Mouse (Mus musculus): Measurements from ENCODE around the gene Acy3.
"Not testable (repeated sequence)": the region's sequence is repeated elsewhere in the genome, so short reads cannot be mapped to it uniquely, and the experiment has no call there.

Acy3 gene

DNA sequence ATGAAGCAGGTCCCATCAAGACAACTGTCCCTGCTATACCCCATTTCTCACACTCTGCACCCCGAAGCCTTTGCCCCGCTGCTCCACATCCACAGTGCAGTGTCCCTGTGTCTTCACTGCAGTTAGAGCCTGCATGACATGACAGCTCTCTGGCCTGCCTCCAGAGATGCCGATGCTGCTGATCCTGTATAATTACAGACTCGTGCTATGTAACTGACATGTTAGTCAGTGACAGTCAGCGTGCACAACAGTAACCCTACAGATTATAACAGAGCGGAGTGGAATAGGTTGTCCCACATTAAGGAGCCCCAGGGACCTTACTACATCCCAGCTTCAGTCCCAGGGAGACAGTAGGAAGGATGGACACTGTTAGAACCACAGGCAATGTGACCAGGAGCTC lies 11.8 kb upstream of the Acy3 start:
- DNase-seq (ENCODE audit: low read depth, low spot score): not testable (repeated sequence)

DNA sequence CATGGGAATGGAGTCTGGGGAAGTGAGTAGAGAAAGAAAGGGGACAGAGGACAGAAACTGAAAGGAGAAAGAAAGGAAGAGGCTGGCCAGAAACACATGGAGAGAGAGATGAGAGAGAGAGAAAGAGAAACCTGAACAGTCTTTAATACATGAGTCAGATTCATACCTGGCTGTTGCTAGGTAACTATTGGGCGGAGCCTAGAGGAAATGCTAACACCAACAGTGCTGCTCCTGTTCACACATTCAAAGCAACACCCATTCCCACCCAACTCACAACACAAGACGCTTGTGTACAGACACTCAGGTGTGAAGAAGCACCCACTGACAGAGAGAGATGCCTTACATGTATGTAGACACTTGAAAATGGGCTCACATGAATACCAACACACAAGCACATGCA lies 10.5 kb upstream of the Acy3 start:
- peak; percentile 27 for DNase-seq (ENCODE audit: low read depth, low spot score)

DNA sequence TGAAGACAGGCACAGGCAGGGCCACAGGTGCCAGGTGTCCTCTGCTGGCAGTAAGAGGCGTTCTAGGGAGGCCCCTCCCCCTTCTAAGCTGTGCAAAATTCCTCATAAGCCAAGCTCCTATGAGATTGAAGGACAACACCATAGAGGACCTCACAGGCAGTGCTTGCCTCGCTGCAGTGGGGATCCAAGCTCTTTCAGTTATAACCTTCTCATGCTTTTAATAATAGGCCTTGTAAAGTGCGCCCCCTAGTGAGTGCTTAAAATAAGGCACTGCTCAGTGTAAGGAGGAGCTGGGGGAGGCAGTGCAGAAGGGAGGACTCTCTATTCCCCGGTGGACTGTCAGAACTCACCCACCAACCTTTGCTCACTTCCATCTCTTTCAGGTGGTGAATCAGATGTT lies 6.1 kb upstream of the Acy3 start:
- DNase-seq (ENCODE audit: low read depth, low spot score): peak; percentile 88

DNA sequence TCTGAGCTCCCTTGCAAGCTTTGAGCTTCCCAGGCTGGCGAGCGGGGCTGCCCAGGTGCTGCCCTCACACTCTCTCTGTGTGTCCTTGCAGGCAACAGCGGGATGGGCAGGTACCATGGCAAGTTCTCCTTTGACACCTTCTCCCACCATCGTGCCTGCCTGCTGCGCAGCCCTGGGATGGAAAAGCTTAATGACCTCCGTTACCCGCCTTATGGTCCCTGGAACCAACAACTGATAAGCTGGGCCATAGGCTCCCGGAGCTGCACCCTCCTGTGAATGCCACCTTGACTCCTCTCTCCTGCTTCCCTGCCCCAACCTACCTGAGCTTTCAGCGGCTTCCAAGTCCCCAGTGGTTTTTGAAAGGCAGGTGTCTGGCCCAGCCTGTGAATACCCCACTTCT lies 5.5 kb upstream of the Acy3 start:
- DNase-seq (ENCODE audit: low read depth, low spot score): no peak

DNA sequence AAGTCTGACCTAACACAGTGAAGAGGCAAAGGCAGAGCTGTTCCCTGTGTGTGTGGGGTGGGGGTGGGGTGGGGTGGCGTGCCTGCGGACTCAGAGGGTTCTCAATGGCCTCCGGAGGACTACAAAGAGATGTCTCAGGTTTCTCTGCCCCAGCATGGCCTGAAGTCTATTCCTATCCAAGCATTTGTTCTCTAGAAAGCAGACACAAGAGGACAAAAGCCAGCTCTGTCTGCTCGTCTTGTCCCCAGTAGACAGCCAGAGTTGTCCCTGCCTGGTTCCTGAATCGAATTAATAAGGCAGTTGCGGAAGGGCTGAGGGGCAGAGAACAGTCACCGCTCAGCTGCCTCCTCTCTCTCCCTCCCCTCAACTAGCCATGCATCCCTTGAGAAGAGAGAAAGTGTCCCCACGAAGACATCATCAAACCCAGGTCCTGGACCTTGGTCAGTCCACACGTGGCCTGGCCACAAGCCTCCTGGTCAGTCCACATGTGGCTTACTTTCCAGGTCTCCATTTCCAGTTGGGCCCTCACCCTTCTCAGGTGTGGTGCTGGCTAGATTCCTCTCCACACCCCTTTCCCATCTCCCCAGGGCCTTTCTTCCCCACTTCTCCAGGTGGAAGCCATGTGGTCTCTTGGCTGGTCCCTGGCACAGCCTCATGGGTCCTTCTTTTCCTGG lies 2.7 kb upstream of the Acy3 start:
- no peak for DNase-seq (ENCODE audit: low read depth, low spot score)

DNA sequence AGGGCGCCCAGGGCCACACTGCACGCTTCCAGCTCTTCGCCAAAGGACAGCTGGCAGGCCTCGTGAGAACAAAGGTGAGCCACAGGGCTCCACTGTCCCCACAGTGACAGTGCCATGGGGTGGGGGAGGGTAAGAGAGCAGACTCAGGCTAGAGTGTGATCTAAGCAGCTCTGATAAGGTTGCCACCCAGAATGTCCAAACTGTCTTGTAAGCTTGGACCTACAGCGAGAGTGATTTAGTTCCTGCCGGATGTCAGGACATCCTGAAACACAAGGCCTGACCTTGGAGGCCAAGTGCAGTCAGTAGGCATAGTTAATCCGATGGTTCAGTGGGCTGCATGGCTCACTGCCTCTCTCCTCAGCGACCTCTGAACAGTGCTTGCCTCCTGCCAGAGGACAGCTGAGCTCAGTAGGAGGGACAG lies 1.1 kb upstream of the Acy3 start:
- DNase-seq (ENCODE audit: low read depth, low spot score): no peak

DNA sequence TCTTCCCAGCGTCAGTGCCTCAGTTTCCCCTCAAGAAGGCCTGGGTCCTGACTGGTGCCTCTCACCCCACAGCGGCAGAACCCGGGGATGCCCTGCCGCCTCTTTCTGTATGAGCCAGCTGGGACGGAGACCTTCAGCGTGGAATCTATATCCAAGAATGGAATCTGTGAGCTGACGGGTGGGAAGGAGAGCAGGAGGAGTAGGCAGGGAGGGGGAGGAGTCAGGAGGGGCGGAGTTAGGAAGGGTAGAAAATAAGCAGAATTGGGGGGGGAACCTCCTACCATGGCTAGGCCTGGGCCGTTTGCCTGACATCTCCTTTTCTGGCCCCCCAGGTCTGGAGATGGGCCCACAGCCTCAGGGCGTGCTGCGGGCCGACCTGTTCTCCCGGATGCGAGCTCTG lies 1.7 kb downstream of the Acy3 start:
- DNase-seq (ENCODE audit: low read depth, low spot score): no peak

DNA sequence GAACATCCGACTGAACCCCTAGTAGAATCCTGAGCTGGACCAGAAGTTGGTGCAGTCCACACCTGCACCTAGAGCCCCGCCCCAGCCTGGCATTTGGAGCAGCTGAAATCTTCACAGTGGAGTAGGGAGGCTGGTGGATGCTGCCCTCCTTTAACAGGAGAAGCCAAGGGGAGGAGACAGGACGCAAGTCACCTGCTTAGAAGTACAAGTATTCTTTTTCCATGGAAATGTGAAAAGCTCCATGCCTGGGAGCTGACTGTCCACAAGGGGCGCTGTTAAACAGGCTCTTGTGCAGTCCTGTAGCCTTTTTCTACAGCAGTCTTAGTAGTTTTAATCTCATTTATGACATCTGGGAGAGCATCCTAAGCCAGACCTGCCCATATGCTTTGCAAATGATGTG lies 2.4 kb downstream of the Acy3 start:
- DNase-seq (ENCODE audit: low read depth, low spot score): no peak

DNA sequence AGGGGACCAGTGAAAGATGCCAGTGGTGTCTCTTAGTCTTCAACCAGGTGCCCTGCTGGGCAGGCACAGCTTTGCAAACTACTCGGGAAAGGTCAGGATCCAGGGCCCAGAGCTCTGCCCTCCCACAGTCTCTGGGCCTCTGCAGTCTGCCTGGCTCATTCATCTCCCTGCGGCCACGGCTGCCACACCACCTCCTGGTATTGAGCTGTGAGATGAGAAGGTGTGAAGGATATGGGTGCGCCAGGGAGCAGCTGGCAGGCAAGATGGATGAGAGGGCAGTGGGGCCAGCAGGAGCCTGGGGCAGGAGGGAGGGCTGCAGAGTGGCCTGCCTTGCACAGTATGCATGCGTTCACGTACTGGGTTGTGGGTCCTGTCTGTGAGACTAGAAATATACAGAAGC lies 4.4 kb downstream of the Acy3 start:
- no peak for DNase-seq (ENCODE audit: low read depth, low spot score)

DNA sequence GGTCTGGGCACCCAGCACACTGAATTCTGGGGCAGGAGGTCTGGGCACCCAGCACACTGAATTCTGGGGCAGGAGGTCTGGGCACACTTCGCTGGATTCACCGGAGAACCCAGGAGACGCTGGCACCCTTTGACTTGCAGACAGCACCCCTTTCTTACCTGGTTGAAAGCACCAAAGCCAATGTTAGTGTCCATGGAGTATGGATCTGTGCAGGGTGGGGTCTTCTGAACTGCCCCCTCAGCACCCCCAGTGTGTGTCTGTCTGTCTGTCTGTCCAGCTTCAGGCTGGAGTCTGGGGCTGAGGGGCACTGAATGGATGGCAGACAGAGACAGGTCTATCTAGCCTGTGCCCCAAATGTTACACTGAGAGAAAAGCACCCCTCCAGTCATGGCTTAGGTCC lies 5.2 kb downstream of the Acy3 start:
- DNase-seq (ENCODE audit: low read depth, low spot score): no peak

DNA sequence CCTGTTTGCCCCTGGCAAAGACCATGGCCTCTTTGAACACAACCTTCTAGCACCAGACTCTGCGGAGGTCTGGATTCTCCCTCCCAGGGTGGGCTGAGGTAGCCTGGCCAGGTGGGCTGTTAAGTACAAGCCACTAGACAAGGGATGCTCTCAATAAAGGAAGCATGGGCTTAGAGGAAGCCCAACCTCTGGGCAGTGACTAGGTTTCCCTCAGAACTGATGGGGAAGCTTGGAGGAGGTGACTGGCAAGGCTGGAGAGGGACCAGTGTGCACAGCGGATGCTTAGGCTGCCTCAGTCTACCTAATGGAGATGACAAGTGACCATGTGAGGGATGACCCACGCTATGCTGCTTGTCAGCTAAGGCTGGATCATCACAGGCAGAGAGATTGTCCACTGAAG lies 5.6 kb downstream of the Acy3 start:
- DNase-seq (ENCODE audit: low read depth, low spot score): no peak

DNA sequence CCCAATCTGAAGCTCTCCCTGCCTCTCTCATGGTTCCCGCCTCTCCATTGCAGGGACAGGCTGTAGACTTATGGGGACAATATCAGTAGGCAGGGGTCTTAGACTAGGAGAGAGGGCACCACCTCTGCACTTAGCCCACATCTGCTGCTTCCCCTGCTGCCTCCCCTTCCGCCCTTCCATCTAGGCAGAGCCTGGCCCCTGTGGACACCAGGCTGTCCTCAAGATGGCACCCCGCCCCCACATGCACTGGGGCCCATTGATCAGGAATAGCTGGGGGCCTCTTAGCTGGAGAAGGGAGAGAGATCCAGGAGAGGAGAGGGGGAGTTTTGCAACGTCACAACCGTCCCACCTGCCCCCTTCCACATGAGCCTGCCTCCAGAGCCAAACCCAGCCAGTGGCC lies 6.0 kb downstream of the Acy3 start, which contains the start of gene Tbx10:
Gene Tbx10 (plus strand): TSS at position 337 of the 400 bp plus-strand sequence.
- no peak for DNase-seq (ENCODE audit: low read depth, low spot score)

DNA sequence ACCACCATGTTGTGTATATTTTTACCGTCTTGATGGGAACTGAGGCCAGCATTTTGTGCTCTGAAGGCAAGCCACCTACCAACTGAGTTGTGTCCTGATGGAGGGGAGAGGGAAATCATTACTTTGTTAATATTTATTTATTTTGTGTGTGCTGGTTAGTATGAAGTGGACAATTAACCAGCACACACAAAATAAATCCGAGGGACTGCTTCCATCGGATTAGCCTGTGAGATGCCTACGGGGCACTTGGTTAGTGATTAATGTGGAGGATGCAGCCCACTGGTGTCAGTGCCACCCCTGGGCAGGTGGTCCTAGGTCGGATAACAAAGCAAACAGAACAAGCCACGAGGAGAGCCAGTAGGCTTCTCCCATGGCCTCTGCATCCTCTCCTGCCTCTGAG lies 8.6 kb downstream of the Acy3 start:
- DNase-seq (ENCODE audit: low read depth, low spot score): no peak

DNA sequence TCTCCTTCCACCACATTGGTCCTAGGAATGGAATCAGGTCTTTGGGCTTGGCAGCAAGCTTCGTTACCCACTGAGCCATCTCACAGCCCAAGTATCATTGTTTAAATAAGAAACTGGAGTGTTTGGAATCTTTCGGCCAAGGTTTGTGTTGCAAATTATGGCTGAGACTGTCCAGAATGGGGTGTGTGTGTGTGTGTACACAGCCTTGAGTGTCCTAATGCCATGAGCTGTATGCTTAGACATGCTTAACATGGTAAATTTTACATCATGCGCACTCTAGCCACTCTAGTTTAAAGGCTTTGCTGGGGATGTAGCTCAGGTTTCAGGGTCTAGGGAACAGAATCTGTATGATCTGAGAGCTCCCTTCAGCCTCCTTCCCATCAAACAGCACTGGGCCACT lies 9.1 kb downstream of the Acy3 start:
- no peak for DNase-seq (ENCODE audit: low read depth, low spot score)

DNA sequence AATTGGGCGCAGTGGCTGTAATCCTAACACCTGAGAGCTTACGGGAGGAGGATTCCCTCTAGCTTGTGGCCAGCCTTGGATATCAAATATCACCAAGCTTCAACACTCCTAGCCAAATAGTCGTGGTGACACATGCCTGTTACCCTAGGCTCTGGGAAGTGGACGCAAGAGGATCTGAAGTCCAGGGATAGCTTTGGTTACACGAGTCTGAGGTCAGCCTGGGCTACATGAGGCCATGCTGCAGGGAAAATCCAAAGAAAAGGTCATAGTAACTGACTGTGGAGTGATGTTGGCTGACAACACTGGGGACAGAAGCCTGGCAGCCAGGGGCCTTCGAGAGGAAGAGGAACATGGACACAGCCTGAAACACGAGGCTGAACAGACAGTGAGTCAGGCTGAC lies 9.7 kb downstream of the Acy3 start:
- DNase-seq (ENCODE audit: low read depth, low spot score): no peak

DNA sequence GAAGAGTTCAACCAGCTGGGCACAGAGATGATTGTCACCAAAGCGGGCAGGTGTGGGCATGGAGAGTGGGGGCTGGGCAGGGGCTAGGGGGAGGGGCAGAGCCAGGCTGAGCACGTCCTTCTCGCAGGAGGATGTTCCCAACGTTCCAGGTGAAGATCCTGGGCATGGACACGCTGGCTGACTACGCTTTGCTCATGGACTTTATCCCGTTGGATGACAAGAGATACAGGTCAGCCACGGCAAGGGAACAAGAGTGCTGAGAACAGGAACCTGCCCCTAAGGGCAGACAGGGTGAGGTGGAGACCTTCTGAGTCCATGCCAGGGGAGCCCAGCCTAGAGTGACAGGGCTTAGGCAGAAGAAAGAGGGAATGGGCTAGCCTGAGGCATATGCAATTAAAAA lies 10.4 kb downstream of the Acy3 start:
- DNase-seq (ENCODE audit: low read depth, low spot score): no peak

DNA sequence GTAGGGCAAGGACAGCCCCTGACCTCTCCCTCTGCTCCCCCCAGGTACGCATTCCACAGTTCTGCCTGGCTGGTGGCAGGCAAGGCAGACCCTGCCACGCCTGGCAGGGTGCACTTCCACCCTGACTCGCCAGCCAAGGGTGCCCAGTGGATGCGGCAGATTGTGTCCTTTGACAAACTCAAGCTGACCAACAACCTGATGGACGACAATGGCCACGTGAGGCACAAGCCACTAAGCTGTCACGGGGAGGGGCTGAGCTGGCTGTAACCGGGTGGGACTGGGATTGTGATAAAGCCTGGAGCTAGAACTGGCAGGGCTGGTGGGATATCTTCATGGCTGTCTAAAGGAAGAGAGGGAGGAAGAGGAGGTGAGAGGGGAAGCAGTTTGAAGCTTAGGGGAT lies 10.9 kb downstream of the Acy3 start:
- no peak for DNase-seq (ENCODE audit: low read depth, low spot score)

DNA sequence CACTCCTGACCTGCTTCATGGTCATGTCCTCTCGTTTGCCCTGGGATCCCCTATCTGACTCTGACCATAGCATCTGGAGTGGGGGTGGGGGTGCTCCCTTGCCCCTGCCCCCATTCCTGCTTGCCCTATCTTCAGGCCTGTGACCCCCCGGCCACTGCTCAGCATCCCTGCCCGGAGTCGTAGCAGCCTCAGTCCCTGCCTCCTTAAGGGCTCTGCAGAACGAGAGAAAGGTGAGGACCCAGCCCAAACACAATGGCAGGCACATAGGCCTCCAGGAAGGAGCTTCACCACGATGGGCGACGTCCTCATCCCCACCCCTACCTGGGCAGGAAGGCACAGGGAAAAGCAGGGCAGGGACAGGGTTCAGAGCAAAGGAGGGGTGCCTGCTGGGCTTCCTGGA lies 12.0 kb downstream of the Acy3 start:
- DNase-seq (ENCODE audit: low read depth, low spot score): no peak

DNA sequence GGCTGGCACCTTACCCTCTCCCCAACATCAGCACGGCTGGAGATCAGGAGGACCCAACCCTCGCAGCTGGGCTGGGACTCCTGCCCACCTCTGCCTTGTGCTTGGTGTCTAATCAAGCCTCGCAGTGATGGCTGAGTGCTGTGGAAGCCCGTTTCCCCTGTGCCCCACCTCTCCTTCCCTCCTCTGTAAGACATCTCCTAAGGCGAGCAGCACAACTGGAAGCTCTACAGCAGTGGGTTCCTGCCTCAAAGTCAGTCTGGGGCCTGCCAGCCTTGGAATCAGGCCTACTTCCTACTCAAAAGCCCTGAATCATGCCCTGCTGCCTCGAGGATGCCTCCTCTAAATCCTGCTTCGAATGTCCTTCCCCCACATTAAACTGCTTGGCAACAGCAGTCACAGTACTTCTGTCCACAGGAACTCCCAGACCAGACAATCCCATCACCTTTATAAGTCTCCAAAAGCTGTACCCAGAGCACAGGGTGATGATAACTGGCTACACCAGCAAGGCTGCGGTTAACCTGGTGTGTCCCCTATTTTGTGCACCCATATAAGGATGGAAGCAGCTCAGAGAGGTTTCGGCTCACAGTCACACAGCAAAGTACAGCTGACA lies 12.9 kb downstream of the Acy3 start:
- DNase-seq (ENCODE audit: low read depth, low spot score): no peak

DNA sequence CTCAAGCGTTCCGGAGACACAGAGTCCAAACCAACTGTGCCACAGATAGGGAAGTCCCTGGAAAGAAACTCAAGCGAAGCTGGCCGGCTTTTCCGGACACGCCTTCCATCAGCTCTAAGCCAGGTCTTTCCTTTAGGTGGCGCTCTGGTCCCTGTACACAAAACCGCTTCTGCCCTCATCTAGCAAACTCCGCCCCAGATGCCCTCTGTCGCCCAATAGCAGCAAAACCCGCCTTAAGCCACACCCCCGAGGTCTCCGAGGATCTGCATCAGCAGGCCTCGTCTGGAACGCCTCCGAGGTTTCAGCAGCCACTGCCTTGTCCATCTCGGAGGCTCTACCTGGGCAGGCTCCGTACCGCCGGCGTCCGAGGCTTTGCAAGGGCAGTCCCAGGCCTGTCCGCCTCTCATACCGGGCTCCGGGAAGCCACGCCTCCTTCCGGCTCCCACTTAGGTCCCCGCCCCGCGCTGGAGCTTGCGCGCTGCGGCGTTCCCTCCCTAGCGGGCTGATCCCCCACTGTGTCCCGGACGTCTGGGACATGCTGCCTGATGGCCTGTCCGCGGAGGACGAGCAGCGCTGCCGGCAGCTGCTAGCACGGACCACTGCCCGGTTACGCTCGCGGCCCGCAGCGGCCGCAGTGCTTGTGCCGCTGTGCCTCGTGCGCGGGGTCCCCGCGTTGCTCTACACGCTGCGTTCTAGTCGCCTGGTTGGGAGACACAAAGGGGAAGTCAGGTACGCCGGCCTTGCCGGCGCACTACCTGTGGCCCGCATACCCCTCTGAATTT lies 13.9 kb downstream of the Acy3 start, which contains the start of the genes Nudt8 and Gm49405:
Gene Nudt8 (plus strand): TSS at position 462 of the 782 bp plus-strand sequence.
Gene Gm49405 (plus strand): TSS at position 508 of the 782 bp plus-strand sequence.
- peak; percentile 98 for DNase-seq (ENCODE audit: low read depth, low spot score)

DNA sequence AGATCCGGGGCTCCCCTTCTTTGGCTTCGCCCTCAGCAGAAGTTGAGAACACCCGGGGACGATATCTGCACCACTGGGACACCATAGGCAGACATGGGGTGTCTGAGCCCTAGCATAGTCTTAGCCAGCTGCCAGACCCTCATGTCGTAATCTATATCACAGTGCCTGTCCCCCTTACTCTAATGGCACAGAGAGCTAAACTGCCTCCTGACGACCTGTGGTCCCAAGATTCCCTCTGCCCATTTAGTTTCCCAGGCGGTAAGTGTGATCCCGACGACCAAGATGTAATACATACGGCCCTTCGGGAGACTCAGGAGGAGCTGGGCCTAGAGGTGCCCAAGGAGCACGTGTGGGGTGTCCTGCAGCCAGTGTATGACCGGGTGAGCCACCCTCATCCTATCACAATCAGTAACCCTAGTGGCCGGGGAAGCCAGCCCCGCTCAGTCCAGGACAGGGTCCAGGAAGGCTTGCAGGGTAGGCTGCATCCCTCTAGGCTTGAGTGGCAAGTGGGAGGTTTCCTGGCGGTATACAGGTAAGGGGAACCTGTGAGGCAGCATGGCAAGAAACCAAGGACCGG lies 14.7 kb downstream of the Acy3 start:
- no peak for DNase-seq (ENCODE audit: low read depth, low spot score)

DNA sequence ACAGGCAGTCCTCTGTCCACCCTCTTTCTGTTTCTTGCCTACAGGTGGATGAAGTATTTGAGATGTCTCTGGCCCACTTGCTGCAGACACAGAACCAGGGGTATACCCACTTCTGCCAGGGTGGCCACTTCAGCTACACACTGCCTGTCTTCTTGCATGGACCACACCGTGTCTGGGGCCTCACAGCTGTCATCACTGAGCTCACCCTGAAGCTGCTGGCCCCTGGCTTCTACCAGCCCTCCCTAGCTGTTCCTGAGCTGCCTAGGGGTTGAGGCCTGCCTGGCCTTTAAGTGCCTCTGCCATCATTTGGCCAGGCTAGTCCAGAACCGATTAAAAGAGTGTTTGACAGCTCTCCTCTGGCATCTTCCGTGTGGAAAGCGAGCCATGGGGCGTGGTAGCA lies 15.4 kb downstream of the Acy3 start:
- no peak for DNase-seq (ENCODE audit: low read depth, low spot score)

Data from CD4-positive, CD25-positive, alpha-beta regulatory T cell, adult 2 months (primary cell).